Mouse (Mus musculus) spleen, adult 2 months (tissue): ENCODE results near the gene Cltrn. TPM values are rescaled to one million over a fixed set of nuclear protein-coding genes. Genes with fewer than 3 reads are reported as not detected.

Experiments used
- DNase-seq, 2 experiments: peaks; one replicate each; pipeline versions ENCODE4 v3.0.0 to v3.0.0-alpha.2; 2012 to 2021; ENCODE audit warnings: low spot score in 2 of 2, low read depth in 1 of 2
- H3K27ac ChIP-seq: fragments of 200-500 bp; 2 replicates; pipeline ENCODE4 v1.5.1; 2012; ENCODE audit warnings: low read length, inconsistent platforms; ENCODE audit not compliant: insufficient read depth
- H3K27me3 ChIP-seq: fragments of 200-500 bp; 2 replicates; pipeline ENCODE4 v1.6.1; 2012; ENCODE audit warnings: mild to moderate bottlenecking, moderate library complexity, low read length, inconsistent platforms; ENCODE audit not compliant: control insufficient read depth, insufficient read depth
- H3K36me3 ChIP-seq: fragments of 200-500 bp; 2 replicates; pipeline ENCODE4 v1.6.1; 2012; ENCODE audit warnings: mild to moderate bottlenecking, low read length, inconsistent platforms; ENCODE audit not compliant: control insufficient read depth, insufficient read depth
- H3K4me1 ChIP-seq: fragments of 200-500 bp; 2 replicates; pipeline ENCODE4 v1.6.1; 2011; ENCODE audit warnings: inconsistent platforms; ENCODE audit not compliant: control insufficient read depth, insufficient read depth, insufficient read length
- H3K4me3 ChIP-seq: fragments of 200-500 bp; 2 replicates; pipeline ENCODE4 v1.5.1; 2011; ENCODE audit warnings: mild to moderate bottlenecking, inconsistent platforms; ENCODE audit not compliant: insufficient read depth, insufficient read length; ENCODE audit errors: extremely low read depth
- CTCF ChIP-seq: fragments of 200-500 bp; IDR thresholded peaks from 2 replicates; pipeline ENCODE4 v1.5.1; 2011; ENCODE audit warnings: mild to moderate bottlenecking, inconsistent platforms; ENCODE audit not compliant: insufficient read depth, insufficient read length, insufficient replicate concordance; ENCODE audit errors: extremely low read depth
- POLR2A ChIP-seq: fragments of 200-500 bp; IDR thresholded peaks from 2 replicates; pipeline ENCODE4 v1.6.1; 2011; ENCODE audit warnings: low read depth, low read length, inconsistent platforms
- WGBS: fragments of 180-500 bp; shearing (Covaris S2); methylation state at CpG from one replicate; pipeline ENCODE4 v1.1.7; 2018; 5-methylcytosine and 5-hydroxymethylcytosine counted together
- polyA plus RNA-seq: library from polyadenylated mRNA; depleted of rRNA; stranded (reverse); fragments of >200 nt; gene quantifications from 2 replicates; pipeline ENCODE4 v1.2.3, GENCODE M21; 2012

Gene Cltrn
- polyA plus RNA-seq, 1 experiment: not detected

DNA sequence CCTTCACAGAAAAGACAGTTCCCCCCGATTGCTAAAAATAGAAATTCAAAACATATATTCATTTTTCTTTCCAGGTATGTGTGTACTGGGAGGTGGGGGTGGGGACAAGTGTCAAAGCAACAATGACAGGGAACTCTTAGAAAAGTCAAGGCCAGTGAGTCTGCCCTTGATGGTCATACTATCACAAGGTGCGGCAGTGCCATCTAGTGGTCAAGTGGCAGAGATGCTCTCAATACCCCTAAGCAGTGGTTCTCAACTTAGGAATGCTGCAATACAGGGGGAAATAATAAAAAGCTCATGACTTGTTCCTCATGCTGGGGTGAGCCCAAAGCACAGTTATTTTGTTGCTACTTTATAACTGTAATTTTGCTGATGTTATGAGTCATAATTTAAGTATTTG, 22.4 kb upstream of the Cltrn start:
- Histone ChIP-seq H3K4me1 (no peaks in the 10 kb centered on the region), H3K27me3 (no peaks in the 10 kb centered on the region), H3K36me3 (no peaks in the 10 kb centered on the region; the same call in 1 of the 2 replicates), H3K4me3 (no peak overlapping the region), H3K27ac (no peak overlapping the region)
- DNase-seq: peak; percentile 27 to 49
- no peak for TF ChIP-seq POLR2A
- TF ChIP-seq CTCF: peak; percentile 57; the same call in 1 of the 2 replicates
- WGBS: 22% methylated on average over 2 of the region's 2 CpGs

DNA sequence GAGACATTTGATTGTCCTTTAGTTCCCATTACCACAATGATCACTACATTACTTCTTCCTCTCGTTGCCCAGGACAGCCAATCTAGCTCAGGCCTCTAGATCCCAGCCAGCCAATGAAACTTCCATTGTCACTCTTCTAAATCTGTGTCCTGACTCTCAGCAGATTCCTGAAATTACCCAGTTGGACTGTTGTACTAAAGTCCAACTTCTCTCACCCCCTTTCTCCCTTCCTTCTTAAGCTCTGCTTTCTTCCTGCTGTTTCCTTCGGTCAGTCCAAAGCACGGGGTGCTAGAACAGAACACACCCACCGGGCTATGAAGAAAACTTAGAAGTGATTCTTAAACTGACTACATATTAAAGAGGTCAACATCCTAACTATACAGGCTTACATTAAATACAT, 19.7 kb upstream of the Cltrn start:
- DNase-seq: no peak
- Histone ChIP-seq H3K4me3 (no peak overlapping the region), H3K27me3 (no peaks in the 10 kb centered on the region), H3K36me3 (no peaks in the 10 kb centered on the region; the same call in none of the 2 replicates), H3K27ac (no peak overlapping the region), H3K4me1 (no peaks in the 10 kb centered on the region)
- WGBS: 84% methylated on average over 4 of the region's 4 CpGs
- TF ChIP-seq CTCF (no peak), POLR2A (no peak)

DNA sequence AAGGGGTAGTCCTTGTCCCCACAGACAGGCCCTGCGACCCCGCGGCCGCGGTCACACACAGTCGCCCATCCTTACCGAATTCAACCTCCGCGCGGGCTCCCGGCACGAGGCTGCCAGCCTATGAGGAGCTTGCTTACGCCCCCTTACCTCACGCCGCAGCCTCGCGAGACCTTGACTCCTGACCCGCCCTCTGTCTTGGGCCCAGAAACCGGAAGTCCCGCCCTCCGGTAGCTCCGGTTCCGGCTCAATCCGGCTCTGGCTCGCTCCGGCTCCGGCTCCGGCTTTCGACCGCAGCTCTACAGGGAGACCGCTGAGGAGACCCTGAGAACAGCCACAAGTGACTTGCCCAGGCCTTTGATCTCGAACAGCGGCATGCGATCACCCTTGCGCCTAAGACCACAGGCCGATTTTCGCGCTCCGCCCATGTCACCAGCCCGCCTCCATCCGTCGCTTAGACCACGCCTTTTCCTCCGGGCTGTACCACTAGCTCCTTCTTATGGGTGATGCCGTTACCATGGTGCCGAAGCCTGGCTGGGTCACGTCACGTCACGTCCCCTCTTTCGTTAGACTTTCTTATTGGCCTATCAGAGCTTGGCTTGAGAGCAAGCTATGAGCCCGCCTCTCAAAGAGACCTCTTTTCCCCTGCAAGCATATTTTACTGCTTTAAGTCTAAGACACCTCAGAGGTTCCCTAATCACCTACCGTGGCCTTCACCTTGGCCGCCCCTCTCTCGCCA, 12.4 kb upstream of the Cltrn start, which contains the start of gene Siah1b:
Gene Siah1b (minus strand): TSS at position 454 of the 736 bp plus-strand sequence.
- no peaks in the 10 kb centered on the region for H3K27me3 ChIP-seq
- H3K4me3 ChIP-seq: peak within 1 kb of the TSS; percentile 84
- peak; percentile 88 to 91 for DNase-seq
- TF ChIP-seq CTCF: no peak
- TF ChIP-seq POLR2A: no peak
- WGBS: 38% methylated on average over 49 of the region's 54 CpGs
- H3K36me3 ChIP-seq: no peaks in the 10 kb centered on the region; the same call in 1 of the 2 replicates
- H3K4me1 ChIP-seq: no peaks in the 10 kb centered on the region
- H3K27ac ChIP-seq: peak within 1 kb of the TSS; percentile 95

DNA sequence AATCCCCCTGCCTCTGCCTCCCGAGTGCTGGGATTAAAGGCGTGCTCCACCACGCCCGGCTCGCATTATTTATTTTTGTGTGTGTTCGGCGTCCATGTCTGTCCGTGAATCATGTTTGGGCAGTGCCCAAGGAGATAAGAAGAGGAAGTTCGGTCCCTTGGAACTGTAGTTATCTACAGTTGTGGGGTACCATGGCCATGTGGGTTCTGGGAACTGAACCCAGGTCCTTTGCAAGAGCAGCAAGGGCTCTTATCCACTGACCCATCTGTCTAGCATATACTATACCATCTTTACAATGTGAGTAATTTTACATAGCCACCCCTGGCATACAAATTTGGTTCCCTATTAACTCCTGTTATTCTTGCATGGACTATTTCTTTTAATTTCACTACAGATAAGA, 6.6 kb upstream of the Cltrn start:
- no peaks in the 10 kb centered on the region for H3K27me3 ChIP-seq
- H3K36me3 ChIP-seq: no peaks in the 10 kb centered on the region
- TF ChIP-seq POLR2A: no peak
- TF ChIP-seq CTCF: no peak
- DNase-seq: no peak
- H3K4me3 ChIP-seq: no peak overlapping the region
- 84% methylated on average over 9 of the region's 9 CpGs for WGBS
- no peak overlapping the region for H3K27ac ChIP-seq
- no peaks in the 10 kb centered on the region for H3K4me1 ChIP-seq

DNA sequence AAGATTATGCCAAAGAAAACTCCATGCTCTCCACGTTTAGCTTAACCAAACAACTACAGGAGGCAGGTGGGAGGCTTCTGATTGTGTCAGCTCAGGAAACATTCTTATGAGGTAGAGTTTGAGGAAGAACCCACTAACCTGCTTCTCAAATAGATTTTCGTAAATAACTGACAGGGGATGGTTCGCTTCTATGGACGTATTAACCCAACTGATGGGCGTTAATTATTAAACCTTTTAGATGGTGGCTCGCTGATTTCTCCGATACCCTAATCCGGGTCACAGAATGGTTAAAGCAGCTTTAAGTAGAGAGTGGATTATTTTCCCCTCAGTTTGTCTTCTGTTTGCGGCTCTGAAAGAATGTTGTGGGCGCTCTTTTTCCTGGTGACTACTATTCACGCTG, 1.3 kb downstream of the Cltrn start:
- TF ChIP-seq POLR2A (no peak), CTCF (no peak)
- no peaks in the 10 kb centered on the region for H3K36me3 ChIP-seq
- 92% methylated on average over 11 of the region's 11 CpGs for WGBS
- DNase-seq: no peak
- no peaks in the 10 kb centered on the region for H3K4me1 ChIP-seq
- no peak overlapping the region for H3K27ac ChIP-seq
- no peak overlapping the region for H3K4me3 ChIP-seq
- H3K27me3 ChIP-seq: no peaks in the 10 kb centered on the region

DNA sequence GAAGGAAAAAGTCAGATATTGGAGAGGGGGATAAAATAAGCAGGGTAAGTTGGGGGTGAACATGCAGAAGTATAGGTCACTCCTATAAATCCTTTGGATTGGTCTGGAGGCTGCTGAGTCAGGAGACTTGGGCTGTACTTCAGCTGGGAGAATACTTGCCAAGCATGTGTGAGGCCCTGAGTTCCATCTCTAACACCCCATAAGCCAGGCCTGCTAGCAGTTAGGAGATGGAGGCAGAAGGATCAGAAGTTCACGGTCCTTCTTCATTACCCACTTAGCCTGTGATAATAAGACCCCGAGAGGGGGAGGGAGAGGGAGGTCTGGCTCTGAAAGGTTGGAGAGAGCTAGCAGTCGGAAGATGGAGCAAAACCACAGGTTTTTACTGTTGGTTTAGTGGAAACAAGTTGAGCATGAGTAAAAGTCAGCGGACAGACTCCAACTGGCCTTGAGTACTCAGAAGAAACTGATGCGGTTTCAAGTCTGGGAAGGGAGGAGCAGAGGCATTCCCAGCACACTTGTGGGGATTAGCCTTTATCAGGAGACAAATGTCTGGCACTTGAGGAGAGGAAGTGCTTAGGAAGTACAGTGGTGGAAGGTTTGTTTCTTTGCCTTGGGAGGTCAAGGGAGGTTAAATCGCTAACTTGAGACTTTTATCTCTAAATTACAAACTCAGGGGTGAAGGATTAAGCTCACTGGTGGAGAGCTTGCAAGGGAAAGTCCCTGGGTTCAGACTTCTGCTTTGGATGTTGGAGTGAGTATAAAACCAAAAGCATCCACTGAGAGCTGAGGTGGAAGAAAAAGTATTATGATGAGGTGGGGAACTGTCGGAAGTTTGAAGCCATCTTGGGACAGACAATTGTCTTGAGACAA, 3.9 kb downstream of the Cltrn start:
- Histone ChIP-seq H3K4me3 (no peak overlapping the region), H3K27ac (no peak overlapping the region), H3K27me3 (no peaks in the 10 kb centered on the region), H3K36me3 (no peaks in the 10 kb centered on the region), H3K4me1 (no peaks in the 10 kb centered on the region)
- WGBS: 64% methylated on average over 7 of the region's 7 CpGs
- TF ChIP-seq POLR2A (no peak), CTCF (no peak)
- DNase-seq: no peak

DNA sequence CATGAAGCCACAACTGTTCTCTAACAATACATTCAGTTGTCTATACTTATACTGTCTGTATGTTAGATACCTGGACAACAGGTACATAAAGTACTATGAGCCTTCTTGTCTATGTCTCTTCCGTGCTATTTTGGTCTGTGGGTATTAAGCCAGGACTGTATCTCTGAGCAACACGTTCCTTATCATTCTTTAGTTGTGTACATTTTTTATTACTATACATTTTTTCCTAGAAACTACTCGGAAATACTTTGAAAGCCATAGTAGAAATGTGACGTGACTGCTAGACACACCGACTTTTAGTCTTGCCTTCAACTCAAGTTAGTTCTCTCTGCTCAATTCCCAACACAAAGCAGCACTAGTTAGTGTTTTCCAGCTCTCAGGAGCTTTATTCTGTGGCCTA, 4.8 kb downstream of the Cltrn start:
- 77% methylated on average over 5 of the region's 5 CpGs for WGBS
- H3K4me1 ChIP-seq: no peaks in the 10 kb centered on the region
- TF ChIP-seq CTCF: no peak
- no peak for TF ChIP-seq POLR2A
- H3K4me3 ChIP-seq: no peak overlapping the region
- no peaks in the 10 kb centered on the region for H3K27me3 ChIP-seq
- H3K36me3 ChIP-seq: no peaks in the 10 kb centered on the region
- H3K27ac ChIP-seq: no peak overlapping the region
- DNase-seq: no peak
